Mouse (Mus musculus) ovary, postnatal 10 days (tissue): ENCODE data around the gene E2f4.

Experiments
- DNase-seq: peaks from one replicate; pipeline ENCODE4 v3.0.0; 2022; ENCODE audit warnings: low spot score

E2f4 gene

GRCm38 (mm10) chr8:105347428-105348221 is 50.2 kb downstream of the E2f4 start, which contains the start of gene Fhod1:
TSS of gene Fhod1 (minus strand) at chr8:105347953.
- peak; percentile 77 for DNase-seq

- peak; percentile 34 for DNase-seq
Measured at GRCm38 (mm10) chr8:105348450-105349095, 51.1 kb downstream of the E2f4 start, which contains the start of gene Slc9a5. TSS of gene Slc9a5 (plus strand) at chr8:105348843.

DNA sequence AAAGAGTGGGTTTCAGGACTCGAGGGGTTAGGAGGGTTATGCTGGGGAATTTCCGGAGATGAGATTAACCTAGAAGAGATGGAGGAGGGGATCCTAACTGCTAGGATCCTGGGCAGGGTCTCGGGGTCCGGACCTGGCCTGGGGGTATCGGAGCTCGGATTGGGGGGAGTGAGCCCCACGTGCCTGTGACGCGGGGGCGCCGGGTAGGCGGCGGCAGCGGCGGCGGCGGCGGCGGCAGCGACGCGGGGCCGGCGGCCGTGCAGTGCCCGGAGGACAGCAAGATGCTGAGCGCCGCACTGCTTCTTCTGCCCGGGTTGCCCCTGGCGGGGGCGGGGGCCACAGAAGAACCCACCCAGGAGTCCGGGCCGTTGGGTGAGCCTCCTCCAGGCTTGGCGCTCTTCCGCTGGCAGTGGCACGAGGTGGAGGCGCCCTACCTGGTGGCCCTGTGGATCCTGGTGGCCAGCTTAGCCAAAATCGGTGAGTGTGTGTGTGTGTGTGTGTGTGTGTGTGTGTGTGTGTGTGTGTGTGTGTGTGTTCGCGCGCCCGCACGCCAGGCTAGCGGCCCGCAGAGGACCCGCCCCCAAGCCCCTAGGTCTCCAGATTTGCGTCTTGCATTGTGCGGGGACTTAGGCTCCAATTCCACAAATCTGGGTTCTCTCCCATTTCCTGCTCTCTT is 51.8 kb downstream of the E2f4 start:
- no peak for DNase-seq

GRCm38 (mm10) chr8:105350186-105350585 is 52.7 kb downstream of the E2f4 start:
- no peak for DNase-seq

DNA sequence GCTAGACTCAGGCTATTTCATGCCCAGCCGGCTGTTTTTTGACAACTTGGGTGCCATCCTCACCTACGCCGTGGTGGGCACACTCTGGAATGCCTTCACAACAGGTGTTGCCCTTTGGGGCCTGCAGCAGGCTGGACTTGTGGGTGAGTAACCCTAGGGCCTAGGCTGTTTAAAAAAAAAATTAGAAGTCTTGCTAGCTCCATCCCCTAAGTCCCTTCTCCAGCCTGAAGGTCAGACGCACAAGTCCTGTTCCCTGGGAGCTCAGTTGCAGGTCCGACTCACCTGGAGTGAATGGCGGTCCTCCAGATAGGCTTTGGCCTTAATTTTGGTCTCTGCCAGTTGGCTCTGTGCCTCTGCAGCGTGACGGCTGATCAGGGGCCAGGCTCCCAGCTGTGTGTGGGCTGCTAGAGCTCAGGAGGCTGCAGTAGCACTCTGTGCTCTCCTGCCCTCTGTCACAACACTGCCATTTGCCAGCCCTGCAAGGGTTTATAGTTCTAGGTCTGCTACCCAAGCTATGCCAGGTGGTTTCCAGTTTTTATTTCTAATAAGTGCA is 56.2 kb downstream of the E2f4 start:
- DNase-seq: no peak

DNA sequence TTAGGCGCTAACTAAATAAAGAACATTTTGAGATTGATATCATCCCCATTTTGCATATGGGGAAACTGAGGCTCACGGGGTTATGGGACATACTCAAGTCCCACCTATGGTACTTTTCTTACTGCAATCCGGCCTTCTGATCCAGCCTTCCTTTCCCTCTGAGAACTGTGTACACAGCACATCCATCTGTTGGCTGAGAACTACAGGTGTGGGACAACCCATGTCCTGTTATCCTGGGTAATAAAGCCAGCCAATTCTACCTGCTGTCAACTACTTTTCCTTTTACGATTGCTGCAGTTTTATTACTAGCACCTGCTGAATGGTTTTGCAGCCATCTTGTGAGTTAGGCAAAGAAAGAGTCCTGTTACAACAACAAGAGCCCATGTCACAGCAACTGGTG is 57.1 kb downstream of the E2f4 start:
- DNase-seq: no peak
